Mouse (Mus musculus) urinary bladder, adult 18-20 months (tissue): Measurements from ENCODE around the gene C530008M17Rik.
A peak's percentile ranks its signal among the peaks of the same experiment; 100 is the strongest.

Experiments
- DNase-seq, 2 experiments: peaks; one replicate each; pipeline ENCODE4 v3.0.0; 2022; ENCODE audit warnings: low spot score in 2 of 2, mixed read lengths in 2 of 2

Gene C530008M17Rik

DNA sequence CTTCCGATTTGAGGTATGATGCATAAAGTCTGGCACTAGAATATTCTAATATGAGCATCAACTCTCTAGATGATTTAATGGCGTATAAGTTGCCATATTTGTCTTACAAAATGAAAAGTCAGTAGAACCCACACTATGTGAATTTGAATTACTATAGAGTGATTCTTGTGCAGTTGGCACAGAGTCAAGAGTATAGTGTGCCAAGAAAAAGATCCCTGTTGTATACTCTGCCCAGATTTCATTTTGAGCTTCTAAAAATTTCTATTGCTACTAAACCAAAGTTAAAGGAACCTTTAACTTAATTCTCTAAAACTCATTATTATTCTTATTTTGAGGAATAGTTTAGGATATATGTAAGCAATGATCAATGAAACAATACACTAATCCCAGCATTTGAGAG, at the start of gene C530008M17Rik:
Gene C530008M17Rik (plus strand): TSS at position 301 of the 400 bp plus-strand sequence.
- no peak for DNase-seq

DNA sequence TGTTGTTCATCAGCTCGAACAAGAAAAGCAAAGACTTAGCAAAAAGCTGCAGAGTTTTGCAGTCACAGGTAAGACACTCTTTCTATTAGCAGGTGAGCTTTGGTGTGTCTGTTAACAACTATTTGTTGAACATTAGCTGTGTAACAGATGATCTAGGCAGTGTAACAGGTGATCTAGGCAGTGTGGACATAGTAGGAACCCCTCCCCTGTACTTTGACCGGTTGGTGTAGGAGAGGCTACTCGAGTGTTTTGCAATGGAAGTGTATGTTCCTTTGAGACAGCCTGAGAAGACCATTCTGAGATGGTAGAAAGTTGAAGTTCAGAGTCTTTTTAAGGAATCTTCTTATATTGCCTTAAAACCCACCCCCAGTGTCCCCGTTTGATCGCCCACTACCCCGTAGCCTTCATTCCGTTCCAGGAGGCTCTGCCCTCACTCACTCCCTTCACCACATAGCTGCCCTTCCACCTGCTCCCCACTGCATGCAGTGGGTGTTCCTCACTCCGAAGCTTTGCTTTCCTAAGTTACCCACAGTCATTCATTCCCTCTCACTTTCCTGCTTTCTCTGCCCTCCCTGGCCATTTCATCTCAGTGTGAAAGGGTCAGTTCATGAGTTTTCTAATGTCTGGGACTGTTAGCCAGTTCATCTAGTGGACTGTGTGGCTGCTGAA, 46.5 kb upstream of the C530008M17Rik start:
- DNase-seq: no peak

DNA sequence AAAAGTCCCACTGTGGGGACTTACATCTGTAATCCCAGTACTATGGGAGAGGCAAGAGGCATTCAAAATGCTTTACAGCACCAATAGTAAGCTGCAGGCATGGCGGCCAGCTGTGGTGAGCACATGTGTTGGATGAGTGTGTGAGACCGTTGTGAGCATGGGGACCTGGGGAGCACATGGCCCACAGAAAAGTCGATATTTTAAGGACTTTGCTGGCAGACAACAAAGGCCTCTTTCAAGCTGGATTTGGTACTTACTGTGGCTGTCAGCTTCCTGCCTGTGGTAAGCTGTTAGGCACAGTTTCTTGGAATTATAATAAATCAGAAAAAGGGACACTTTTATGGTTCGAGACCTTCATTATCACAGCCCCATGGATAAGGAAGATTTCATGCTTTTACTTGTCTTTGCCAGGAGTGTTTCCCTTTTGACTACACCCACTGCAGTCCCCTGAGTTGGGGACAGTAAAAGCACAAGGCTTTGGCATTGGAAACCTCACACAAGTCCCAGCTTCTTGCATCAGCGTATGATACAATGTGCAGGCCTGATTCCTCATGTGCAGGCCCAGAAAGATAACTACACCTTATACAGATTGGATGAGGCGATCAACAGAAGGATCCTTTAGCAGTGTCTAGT, 43.3 kb upstream of the C530008M17Rik start:
- DNase-seq: no peak

DNA sequence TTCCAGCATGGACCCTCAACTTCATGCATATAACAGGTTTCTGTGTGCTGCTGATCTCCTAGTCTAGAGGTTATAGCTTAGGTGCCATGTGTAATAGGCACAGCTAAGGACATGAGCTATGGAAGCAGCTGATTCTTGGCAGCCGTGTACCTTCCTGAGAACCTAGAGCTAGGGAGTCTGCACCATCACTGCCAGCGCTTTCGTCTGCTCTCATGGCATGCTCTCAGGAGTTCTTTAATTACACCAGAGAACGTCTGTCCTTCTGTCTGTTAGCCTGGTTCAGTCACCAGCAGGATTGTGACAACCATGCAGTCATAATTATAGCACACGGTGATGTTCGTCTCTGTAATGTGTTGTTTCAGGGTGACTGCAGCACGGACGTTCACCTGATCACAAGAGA, 41.0 kb upstream of the C530008M17Rik start:
- DNase-seq: no peak

DNA sequence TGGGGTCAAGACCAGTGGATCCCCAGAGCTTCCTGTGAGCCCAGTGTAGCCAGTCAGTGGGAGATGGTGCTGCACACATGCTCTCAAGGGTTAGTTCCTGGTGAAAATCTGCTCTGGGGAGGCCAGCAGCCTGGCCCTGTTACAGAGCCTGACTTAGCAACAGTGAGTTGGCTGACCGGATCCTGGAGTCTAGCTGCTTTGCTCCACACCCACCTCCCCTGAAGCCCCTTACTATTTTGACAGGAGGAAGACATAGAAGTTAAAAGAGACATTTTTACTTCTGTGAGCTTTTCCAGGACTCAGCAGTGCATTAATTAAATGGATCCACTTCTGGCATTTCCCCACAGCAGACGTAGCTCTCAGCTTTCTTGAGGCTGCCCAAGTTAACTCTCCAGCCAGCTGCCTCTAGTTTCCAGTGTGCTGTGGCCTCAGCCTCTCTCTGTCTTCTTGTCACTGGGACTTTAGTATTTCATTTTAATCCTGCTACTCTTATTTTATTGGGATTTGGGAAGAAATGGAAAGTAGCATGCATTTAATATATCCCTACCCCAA, 40.0 kb upstream of the C530008M17Rik start:
- no peak for DNase-seq

DNA sequence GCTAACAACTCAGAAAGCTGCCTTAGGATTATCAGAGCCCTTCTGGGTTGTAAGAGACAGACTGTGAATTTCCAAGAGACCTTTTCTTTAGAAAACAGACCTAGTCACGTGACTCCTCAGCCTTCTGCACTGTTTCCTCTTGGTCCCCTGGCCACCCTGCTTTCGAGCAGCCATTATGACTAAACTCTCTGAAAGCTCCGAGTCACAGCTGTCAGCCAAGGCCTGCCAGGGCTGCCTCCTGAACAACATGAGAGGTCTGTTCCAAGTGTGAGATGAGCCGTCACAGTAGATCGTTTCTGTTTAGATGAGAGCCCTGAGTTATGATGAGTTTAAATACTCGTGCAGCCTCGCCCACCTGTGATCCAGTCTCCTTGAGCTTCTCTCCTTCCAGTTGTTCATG, 37.6 kb upstream of the C530008M17Rik start:
- no peak for DNase-seq

DNA sequence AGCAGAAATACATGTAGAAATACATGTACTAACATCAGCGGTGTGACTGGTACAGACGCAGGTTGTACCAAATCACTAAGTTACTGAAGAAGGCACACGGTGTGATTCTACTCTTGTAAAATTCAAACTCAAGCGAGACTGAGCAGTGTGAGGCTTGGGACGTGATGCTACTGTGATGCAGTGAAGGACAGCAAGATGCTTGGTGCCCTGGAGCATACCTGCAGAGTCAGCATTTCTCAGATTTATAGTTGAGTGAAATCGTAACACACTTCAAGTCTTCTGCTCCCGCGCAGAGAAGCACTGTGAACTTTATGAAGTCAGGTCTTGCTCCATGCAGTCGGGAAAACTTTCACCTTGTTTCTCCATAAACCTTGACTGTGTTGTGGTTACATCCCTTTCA, 32.6 kb upstream of the C530008M17Rik start:
- no peak for DNase-seq

DNA sequence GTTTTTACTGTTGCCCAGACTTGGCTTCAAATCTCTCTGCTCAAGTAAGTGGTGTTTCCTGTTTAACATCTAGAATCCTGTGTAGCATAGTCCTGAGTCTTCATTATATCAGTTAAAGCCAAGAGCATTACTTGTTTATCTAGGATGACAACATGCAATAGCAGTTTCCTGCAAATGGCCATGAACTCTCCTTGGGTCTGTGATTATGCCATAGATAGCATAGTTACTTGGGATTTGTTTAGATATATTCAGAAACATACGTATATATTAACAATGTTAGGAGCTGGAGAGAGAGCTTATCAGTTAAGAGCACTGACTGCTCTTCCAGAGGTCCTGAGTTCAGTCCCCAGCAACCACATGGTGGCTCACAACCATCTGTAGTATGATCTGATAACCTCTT, 28.5 kb upstream of the C530008M17Rik start:
- no peak for DNase-seq

DNA sequence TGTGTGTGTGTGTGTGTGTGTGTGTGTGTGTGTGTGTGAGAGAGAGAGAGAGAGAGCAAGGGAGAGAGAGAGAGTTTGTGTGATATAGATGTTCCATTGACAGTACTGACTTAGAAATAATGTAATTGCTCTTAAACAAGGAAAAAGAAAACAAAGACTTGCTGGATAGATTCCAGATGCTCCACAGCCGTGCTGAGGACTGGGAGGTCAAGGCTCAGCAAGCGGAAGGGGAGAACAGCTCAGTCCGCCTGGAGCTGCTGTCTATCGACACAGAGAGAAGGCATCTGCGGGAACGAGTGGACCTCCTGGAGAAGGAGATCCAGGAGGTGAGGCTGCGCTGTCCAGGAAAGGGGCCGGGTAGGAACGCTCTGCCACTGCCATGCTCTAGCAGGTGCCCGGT, 22.3 kb upstream of the C530008M17Rik start:
- no peak for DNase-seq

DNA sequence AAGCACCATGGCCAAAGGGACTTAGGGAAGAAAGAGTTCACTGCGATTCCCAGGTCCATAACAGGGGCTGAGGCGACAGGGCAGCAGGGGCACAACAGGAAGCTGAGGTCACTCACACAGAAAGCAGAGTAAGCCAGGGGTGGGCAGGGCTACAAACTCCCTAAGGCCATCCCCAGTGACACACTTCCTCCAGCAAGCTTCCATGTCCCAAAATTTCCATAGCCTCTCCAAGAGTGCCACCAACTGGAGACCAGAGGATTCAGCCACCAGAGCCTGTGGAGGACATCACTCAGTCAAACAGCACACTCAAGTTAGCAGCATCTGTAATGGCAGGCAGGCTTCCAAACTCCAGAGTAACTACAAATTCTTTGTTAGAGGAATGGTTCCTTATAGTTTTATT, 20.7 kb upstream of the C530008M17Rik start:
- no peak for DNase-seq

DNA sequence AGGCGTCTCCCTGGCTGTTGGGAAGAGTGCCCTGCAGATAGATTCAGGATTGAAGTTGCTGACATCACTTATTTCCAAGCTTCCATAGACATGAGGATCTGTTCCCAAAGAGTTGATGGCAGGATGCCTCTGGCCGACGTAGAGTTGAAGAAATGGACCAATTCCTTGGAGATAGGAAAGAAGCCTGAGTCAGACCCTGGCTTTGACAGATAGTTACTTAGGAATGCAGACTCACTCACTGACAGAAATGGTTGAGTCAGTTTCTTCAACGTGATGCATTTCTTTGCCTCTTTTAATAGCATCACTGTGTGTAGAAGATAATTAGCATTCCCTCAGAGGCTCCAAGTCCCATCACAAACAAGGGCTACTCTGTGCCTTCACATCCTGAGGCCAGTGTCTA, 14.2 kb upstream of the C530008M17Rik start:
- DNase-seq: no peak

DNA sequence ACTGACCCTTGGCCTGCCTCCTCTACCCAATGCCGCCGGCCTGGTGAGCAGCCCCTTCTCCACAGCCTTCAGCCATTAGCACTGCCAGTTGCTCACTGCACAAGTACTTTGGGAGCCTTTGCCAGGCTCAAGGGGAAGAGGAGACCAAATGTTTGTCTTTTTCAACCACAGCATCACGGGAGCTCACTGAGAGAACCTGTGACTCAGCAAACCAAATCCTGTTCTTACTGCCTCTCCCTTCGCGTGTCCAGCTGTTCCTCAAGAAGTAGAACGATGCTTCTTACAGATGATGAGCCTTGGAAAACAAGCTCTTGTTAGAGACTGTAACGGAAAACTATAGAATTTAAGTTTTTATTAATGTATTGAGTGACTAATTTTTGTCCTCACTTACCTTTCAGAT, 12.1 kb upstream of the C530008M17Rik start:
- no peak for DNase-seq

DNA sequence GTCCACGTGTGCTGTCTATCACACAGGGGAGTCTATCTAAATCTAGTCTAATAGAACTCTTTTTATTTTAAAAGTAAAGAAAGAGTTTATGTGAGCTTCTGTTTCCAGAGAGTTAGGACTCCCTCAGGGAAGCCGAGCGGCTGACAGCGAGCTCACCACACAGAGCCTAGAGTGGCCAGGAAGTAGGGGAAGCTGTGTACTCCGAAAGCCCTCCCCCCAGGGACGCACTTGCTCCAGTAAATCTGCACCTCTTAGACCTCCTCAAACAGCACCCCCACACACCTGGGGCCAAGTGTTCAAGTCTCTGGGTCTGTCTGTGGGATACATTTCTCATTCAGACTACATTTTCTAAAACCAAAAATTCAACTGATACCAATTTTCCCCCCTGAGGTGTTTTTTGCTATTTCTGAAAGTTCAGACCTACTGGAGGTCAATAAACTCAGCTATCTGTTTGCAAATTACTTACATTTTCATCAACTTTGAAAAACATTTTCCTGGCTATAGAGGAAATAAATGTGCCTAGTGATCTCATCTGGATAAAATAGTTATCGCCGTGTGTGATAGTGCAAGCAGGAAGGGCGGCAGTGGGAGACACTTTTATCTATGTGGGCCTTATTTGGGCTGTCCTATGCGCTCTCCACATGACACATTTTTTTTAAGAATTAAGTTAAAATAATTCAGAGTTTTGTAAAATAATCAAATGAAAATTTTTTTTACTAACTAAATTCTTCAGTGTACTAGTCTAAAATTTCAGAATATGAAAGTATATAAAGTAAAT, 11.0 kb upstream of the C530008M17Rik start:
- DNase-seq: no peak

DNA sequence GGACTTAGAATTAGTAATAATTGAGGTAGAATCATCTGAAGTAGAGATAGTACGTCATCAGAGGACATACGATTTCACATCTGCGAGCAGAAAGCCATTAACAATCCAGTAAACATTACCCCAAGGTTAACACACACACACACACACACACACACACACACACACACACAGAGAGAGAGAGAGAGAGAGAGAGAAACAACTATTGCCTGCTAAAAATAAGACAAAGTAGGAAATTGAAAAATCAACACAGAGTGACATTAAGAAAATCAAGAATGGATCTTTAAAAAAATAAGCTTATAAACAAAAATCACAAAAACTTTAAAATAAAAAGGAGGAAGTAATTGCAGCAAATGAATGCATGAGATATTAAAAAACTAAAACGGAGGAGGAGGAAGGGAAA, 6.4 kb upstream of the C530008M17Rik start:
- no peak for DNase-seq

DNA sequence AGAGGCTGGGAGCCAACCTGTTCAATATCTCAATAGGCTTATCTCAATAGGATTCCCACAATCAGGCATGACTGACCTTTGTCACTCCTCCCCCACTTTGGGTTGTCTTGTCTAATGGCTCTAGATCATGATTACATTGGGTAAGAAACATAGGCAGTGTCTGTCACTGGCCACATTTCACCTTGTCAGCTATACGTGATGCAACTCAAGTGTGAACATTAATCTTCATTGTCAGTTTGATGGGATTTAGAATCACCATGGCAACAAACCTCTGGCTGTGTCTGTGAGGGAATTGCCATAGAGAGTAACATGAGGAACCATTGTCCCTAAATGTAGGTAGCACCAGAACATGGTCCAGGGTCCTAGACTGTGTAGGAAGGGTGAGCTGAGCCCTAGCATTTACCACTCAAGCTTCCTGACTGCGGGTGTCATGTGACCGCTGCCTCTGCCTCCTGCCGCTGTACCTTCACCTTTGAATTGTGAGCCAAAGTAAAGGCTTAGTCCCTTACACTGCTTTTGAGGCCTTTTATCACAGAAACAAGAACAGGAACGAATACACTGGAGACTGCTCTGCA, 5.1 kb upstream of the C530008M17Rik start:
- no peak for DNase-seq

DNA sequence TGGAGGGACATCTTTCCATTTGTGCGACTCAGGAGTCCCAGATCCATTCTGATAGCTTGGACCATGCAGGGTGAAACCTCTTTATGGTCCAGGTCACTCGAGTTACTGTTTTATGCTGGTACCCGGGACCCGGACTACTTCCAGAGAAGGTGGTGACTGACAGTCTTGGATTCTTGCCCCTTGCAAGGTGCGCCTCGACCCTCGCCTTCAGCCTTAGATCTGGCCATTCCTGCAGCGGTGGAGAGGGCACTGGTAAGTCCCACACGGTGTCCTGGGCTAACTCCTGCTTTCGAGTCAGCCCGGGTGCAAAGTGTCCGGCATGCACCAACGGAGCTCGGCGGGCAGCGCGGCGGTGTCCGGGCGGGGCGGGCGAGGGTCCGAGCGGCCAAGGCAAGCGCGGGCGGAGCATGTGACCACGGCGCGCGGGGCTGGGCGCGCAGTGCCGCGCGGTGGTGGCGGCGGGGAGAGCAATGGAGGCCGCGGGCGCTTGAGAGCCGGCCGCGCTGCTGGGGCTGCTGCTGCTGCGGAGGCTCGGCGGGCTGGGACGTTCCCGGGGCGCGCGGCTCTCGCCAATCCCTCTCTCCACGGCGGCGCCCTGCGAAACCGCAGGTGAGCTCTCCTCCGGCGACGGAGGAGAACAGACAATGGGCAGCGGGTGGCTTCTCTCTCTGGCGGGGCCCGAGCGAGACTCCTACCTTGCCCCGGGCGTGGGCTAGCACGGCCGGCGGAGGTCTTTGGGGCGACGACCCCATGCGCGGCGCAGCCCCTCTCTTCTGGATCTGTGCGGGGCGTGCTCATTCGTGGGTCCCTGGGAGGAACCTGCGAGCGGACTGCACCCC, 1.2 kb downstream of the C530008M17Rik start:
- DNase-seq: peak in 1 of 2 experiments; percentile 24

DNA sequence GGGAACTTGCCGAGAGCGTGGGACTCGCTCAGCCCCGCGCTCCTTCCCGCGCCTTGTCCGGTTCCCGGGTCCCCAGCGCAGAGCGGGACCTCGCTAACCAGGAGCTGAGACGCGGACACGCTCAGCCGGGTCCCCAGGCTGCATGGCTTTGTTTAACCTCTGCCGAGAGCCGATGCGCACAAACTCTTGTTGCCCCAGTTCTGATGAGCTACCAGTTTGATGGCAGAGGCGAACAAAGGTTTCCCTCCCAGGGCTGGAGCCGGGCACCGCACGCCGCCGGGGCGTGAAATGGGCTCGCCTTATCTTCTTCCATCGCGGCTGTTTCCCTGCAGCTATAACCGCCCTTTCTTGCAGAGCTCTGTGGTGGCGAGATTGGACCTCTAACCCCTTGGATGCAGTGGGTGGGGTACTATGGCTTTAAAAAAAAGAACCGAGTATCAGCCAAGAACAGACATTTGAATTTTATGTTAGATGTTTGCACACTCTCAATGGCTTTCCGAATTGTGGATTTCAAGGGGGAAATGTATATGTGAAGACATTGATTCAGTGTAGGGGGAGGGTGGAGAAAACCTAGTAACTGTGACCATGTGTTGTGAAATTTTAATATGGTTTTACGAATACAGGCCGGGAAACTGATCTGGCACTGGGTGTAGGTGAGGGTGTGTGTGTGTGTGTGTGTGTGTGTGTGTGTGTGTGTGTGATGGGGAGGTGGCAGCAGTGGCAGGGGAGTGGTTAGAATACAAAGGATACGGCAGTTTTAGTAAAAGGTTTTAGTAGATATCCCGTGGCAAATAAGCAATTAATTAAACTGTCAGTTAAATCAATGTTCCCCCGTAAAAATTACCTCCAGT, 2.0 kb downstream of the C530008M17Rik start:
- peak in 1 of 2 experiments; percentile 5 for DNase-seq

DNA sequence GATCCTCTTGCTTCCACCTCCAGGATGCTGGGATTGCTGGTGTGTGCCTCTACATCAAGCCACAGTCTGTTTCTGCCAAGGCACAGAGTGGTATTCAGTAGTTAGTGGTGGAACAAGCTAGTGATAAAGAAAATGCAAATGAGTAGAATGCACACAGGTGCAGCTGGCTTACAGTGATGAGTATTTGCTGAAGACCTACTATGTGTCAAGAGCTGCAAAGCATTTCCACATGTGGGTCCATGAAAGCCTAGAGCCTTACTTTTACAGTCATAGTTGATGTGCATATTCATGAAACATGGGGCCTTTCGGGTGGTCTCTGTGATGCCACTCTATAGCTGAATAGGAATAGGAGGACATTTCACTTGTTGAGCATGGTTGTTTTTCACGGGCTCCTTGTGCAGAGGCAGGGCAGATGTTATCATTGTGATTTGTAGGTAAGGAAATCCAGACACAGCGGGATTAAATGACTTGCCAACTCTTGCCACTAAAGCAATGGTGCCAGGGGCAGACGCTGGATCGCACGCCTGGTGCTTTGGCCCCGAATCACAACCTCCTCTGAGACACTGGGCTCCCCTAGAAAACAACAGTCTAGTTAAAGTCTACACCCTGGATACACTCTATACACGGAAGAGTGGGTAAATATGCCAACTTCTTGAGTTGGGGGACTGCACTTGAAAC, 3.8 kb downstream of the C530008M17Rik start:
- no peak for DNase-seq

DNA sequence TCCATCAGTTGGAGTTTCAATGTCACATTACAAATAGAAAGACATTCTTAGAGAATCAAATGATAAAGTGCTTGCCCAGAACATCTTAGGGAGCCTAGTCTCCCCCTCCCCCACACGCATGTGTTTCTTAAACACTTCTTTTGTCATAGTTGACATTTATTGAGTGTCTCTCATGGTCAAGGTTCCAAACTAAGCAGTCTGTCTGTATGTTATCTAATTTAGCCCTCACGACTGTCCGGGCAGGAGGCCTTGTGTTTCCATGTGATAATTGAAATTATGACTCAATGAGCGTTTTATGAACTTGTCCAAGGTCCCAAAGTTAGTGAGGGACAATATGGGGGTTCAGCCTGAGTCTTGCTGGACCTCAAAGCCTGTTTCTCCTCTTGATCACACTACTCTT, 5.0 kb downstream of the C530008M17Rik start:
- DNase-seq: no peak

DNA sequence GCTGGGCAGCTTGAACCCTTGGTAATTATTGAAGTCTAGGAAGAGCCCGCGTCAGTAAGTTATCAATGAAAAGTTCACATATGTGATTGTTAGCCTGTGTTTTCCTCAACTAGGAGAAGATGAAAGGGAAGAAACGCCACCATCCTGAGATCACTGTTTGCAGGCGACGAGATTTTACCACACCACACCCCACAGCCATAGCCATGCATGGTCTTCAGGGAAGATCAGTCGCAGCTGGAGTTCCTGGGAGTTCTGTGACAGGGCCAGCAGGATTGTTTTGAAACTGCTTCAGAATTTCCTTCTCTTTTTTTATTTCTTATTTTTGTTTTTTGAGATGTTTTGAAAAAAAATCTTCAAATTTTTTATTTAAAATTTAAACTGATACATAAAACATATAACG, 8.6 kb downstream of the C530008M17Rik start:
- DNase-seq: no peak
